Mouse (Mus musculus): ENCODE measurements at regions not wholly inside any gene's neighbourhood (a gene's known extent, or its start where the extent isn't known, plus 50 kb on each side); places are given as distances from the start of the nearest gene placed in this dataset.

- Histone ChIP-seq H3K36me3 (ENCODE audit: control insufficient read depth, insufficient read depth, low read length) (no peaks in the 10 kb centered on the region), H3K27ac (ENCODE audit: low read length) (no peak overlapping the region), H3K9me3 (replicated peaks; ENCODE audit: control insufficient read depth, low read length) (no peaks in the 10 kb centered on the region), H3K9ac (ENCODE audit: low read length) (no peak overlapping the region), H3K4me2 (ENCODE audit: low read depth, low read length) (no peak overlapping the region), H3K4me3 (replicated peaks; ENCODE audit: low read length) (no peak overlapping the region), H3K4me1 (ENCODE audit: control insufficient read depth, insufficient read depth, low read length) (no peaks in the 10 kb centered on the region), H3K27me3 (ENCODE audit: control insufficient read depth, insufficient read depth, low read length) (no peaks in the 10 kb centered on the region)
- no peak for ATAC-seq (ENCODE audit: insufficient read depth, low FRiP score)
- WGBS: 78% methylated on average over 5 of the region's 5 CpGs
Observed at GRCm38 (mm10) chr1:158148035-158148434, 208.1 kb downstream of the Brinp2 start.

GRCm38 (mm10) chr1:158161111-158161510 lies 195.0 kb downstream of the Brinp2 start:
- no peaks in the 10 kb centered on the region for H3K9me3 ChIP-seq (replicated peaks; ENCODE audit: control insufficient read depth, low read length)
- no peaks in the 10 kb centered on the region for H3K27me3 ChIP-seq (ENCODE audit: control insufficient read depth, insufficient read depth, low read length)
- 59% methylated on average over 2 of the region's 2 CpGs for WGBS
- H3K9ac ChIP-seq (ENCODE audit: low read length): no peak overlapping the region
- H3K4me2 ChIP-seq (ENCODE audit: low read depth, low read length): no peak overlapping the region
- H3K27ac ChIP-seq (ENCODE audit: low read length): no peak overlapping the region
- H3K4me3 ChIP-seq (replicated peaks; ENCODE audit: low read length): no peak overlapping the region
- no peaks in the 10 kb centered on the region for H3K36me3 ChIP-seq (ENCODE audit: control insufficient read depth, insufficient read depth, low read length)
- no peaks in the 10 kb centered on the region for H3K4me1 ChIP-seq (ENCODE audit: control insufficient read depth, insufficient read depth, low read length)
- ATAC-seq (ENCODE audit: insufficient read depth, low FRiP score): no peak

DNA sequence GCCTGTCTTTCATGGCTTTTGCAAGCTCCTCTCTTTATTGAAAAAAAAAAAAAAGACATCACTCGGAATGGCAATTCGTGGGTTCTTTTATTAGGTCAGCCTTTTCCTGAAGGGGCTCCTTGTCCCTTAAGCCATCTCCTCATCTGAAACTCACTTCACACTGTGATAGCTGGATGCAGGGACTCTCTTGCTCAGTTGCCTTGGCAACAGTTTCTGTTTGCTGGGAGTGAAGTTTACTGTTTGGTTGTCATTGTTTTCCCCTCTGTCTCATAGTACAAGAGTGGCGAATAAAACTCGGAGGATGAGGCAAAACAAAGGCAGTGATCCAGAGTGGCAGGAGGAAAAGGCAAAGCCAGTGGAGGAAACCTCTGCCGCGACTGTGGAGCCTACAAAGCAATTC lies 194.6 kb downstream of the Brinp2 start:
- Histone ChIP-seq H3K27me3 (ENCODE audit: control insufficient read depth, insufficient read depth, low read length) (no peaks in the 10 kb centered on the region), H3K27ac (ENCODE audit: low read length) (no peak overlapping the region), H3K4me2 (ENCODE audit: low read depth, low read length) (no peak overlapping the region), H3K9me3 (replicated peaks; ENCODE audit: control insufficient read depth, low read length) (no peaks in the 10 kb centered on the region), H3K9ac (ENCODE audit: low read length) (no peak overlapping the region), H3K4me3 (replicated peaks; ENCODE audit: low read length) (no peak overlapping the region), H3K36me3 (ENCODE audit: control insufficient read depth, insufficient read depth, low read length) (no peaks in the 10 kb centered on the region), H3K4me1 (ENCODE audit: control insufficient read depth, insufficient read depth, low read length) (no peaks in the 10 kb centered on the region)
- WGBS: 66% methylated on average over 6 of the region's 6 CpGs
- ATAC-seq (ENCODE audit: insufficient read depth, low FRiP score): no peak

GRCm38 (mm10) chr1:158163411-158163810 lies 192.7 kb downstream of the Brinp2 start:
- H3K36me3 ChIP-seq (ENCODE audit: control insufficient read depth, insufficient read depth, low read length): no peaks in the 10 kb centered on the region
- no peaks in the 10 kb centered on the region for H3K27me3 ChIP-seq (ENCODE audit: control insufficient read depth, insufficient read depth, low read length)
- no peak overlapping the region for H3K4me2 ChIP-seq (ENCODE audit: low read depth, low read length)
- no peak for ATAC-seq (ENCODE audit: insufficient read depth, low FRiP score)
- H3K4me1 ChIP-seq (ENCODE audit: control insufficient read depth, insufficient read depth, low read length): no peaks in the 10 kb centered on the region
- no peak overlapping the region for H3K4me3 ChIP-seq (replicated peaks; ENCODE audit: low read length)
- H3K9me3 ChIP-seq (replicated peaks; ENCODE audit: control insufficient read depth, low read length): no peaks in the 10 kb centered on the region
- no peak overlapping the region for H3K9ac ChIP-seq (ENCODE audit: low read length)
- no peak overlapping the region for H3K27ac ChIP-seq (ENCODE audit: low read length)

DNA sequence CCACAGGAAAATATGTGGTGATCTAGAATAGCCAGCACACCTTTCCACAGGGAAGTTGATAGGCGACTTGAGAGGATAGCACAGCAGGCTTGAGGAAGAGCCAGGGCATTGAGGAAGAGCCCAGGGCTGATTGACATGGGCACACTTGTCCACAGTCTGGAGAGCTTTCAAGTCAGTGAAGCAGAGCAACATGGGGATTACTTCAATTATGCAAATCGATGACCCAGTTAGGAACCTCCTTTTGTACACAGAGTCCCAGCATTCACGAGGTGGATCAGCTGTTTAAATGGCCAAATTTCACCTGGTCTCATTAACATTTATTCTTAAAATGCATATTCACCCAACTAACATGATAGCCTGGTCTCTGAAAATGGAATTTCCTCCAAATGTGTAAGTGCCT lies 186.1 kb downstream of the Brinp2 start:
- H3K27me3 ChIP-seq (ENCODE audit: control insufficient read depth, insufficient read depth, low read length): no peaks in the 10 kb centered on the region
- 60% methylated on average over 3 of the region's 3 CpGs for WGBS
- no peak overlapping the region for H3K4me2 ChIP-seq (ENCODE audit: low read depth, low read length)
- H3K4me1 ChIP-seq (ENCODE audit: control insufficient read depth, insufficient read depth, low read length): no peaks in the 10 kb centered on the region
- ATAC-seq (ENCODE audit: insufficient read depth, low FRiP score): no peak
- no peak overlapping the region for H3K4me3 ChIP-seq (replicated peaks; ENCODE audit: low read length)
- no peak overlapping the region for H3K9ac ChIP-seq (ENCODE audit: low read length)
- H3K27ac ChIP-seq (ENCODE audit: low read length): no peak overlapping the region
- no peaks in the 10 kb centered on the region for H3K9me3 ChIP-seq (replicated peaks; ENCODE audit: control insufficient read depth, low read length)
- H3K36me3 ChIP-seq (ENCODE audit: control insufficient read depth, insufficient read depth, low read length): no peaks in the 10 kb centered on the region

DNA sequence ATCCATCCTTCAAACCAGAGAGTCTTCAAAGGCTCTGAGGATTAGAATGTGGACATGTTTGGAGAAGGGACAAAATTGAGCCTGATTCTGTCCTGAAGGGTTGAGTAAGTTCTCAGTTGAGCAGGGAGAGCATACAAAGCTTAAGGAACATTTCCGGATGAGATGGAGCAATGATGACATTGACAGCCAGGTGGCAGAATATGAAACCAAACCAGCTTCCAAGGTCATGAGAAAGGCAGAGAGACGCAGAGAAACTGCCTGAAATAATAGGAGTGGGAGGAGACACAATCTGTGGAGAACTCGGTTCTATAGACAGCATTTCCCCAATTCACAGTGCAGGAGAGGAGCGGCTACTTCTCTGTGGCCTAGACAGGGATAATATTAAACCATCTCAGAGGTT lies 176.0 kb downstream of the Brinp2 start:
- no peak overlapping the region for H3K4me3 ChIP-seq (replicated peaks; ENCODE audit: low read length)

DNA sequence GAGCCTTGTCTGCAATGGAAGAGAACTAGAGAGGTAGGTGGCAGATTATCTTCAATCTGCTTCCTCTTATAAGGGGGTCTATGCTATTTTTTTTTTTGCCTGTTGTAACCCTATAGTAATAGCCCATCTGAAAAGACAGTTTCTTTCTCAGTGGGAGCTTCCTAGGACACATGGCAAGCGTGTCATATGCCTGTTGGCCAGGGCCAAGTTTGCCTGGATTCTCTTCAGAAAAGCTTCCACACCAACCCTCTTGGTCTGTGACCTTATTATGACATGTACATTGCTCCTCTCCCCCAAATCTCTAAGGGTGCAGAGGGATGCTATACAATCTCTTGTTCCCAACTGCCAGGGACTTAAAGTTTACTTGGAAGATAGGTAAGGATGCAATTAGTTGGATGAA lies 174.8 kb downstream of the Brinp2 start:
- H3K36me3 ChIP-seq (ENCODE audit: control insufficient read depth, insufficient read depth, low read length): no peaks in the 10 kb centered on the region
- H3K9me3 ChIP-seq (replicated peaks; ENCODE audit: control insufficient read depth, low read length): no peaks in the 10 kb centered on the region
- no peaks in the 10 kb centered on the region for H3K27me3 ChIP-seq (ENCODE audit: control insufficient read depth, insufficient read depth, low read length)
- no peaks in the 10 kb centered on the region for H3K4me1 ChIP-seq (ENCODE audit: control insufficient read depth, insufficient read depth, low read length)
- H3K4me2 ChIP-seq (ENCODE audit: low read depth, low read length): no peak overlapping the region
- no peak for ATAC-seq (ENCODE audit: insufficient read depth, low FRiP score)
- H3K9ac ChIP-seq (ENCODE audit: low read length): no peak overlapping the region
- 67% methylated on average over 1 of the region's 1 CpGs for WGBS
- no peak overlapping the region for H3K4me3 ChIP-seq (replicated peaks; ENCODE audit: low read length)
- H3K27ac ChIP-seq (ENCODE audit: low read length): no peak overlapping the region

More for the DNA sequence above, 176.0 kb downstream of the Brinp2 start:
- whole genome bisulfite sequencing: 50% methylated on average over 4 of the region's 4 CpGs
- Histone ChIP-seq H3K27ac (ENCODE audit: low read length) (no peak overlapping the region), H3K36me3 (ENCODE audit: control insufficient read depth, insufficient read depth, low read length) (no peaks in the 10 kb centered on the region), H3K27me3 (ENCODE audit: control insufficient read depth, insufficient read depth, low read length) (no peaks in the 10 kb centered on the region), H3K9ac (ENCODE audit: low read length) (no peak overlapping the region), H3K4me1 (ENCODE audit: control insufficient read depth, insufficient read depth, low read length) (no peaks in the 10 kb centered on the region), H3K4me2 (ENCODE audit: low read depth, low read length) (no peak overlapping the region), H3K9me3 (replicated peaks; ENCODE audit: control insufficient read depth, low read length) (no peaks in the 10 kb centered on the region)
- no peak for ATAC-seq (ENCODE audit: insufficient read depth, low FRiP score)

DNA sequence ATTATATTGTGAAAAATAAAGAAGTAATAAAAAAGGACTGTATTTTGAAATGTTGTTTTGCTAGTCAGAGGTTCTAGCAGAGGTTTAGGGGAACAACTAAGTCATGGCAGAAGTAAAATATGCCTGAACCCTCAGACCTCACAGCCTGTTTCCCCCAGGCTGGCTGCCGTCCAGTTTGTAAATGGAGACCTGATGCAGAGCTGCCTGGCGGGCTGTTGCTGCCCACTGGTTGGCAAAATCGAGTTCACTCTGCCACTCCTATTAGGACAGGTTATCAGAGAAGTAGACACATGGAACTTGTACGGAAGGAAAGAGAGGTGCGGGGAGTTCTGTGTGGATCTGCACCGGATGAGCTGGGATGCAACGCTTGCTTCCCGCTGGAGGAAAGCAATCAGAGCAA lies 168.5 kb downstream of the Brinp2 start:
- Histone ChIP-seq H3K27me3 (ENCODE audit: control insufficient read depth, insufficient read depth, low read length) (no peaks in the 10 kb centered on the region), H3K4me3 (replicated peaks; ENCODE audit: low read length) (no peak overlapping the region), H3K9me3 (replicated peaks; ENCODE audit: control insufficient read depth, low read length) (no peaks in the 10 kb centered on the region), H3K36me3 (ENCODE audit: control insufficient read depth, insufficient read depth, low read length) (no peaks in the 10 kb centered on the region), H3K4me1 (ENCODE audit: control insufficient read depth, insufficient read depth, low read length) (no peaks in the 10 kb centered on the region), H3K27ac (ENCODE audit: low read length) (no peak overlapping the region), H3K4me2 (ENCODE audit: low read depth, low read length) (no peak overlapping the region), H3K9ac (ENCODE audit: low read length) (no peak overlapping the region)
- WGBS: 65% methylated on average over 8 of the region's 8 CpGs
- ATAC-seq (ENCODE audit: insufficient read depth, low FRiP score): no peak

- Histone ChIP-seq H3K9me3 (replicated peaks; ENCODE audit: control insufficient read depth, low read length) (no peaks in the 10 kb centered on the region), H3K4me2 (ENCODE audit: low read depth, low read length) (no peak overlapping the region), H3K36me3 (ENCODE audit: control insufficient read depth, insufficient read depth, low read length) (no peaks in the 10 kb centered on the region), H3K4me3 (replicated peaks; ENCODE audit: low read length) (no peak overlapping the region), H3K27me3 (ENCODE audit: control insufficient read depth, insufficient read depth, low read length) (no peaks in the 10 kb centered on the region), H3K4me1 (ENCODE audit: control insufficient read depth, insufficient read depth, low read length) (no peaks in the 10 kb centered on the region), H3K9ac (ENCODE audit: low read length) (no peak overlapping the region), H3K27ac (ENCODE audit: low read length) (no peak overlapping the region)
- 44% methylated on average over 12 of the region's 12 CpGs for WGBS
- ATAC-seq (ENCODE audit: insufficient read depth, low FRiP score): no peak
Observed at GRCm38 (mm10) chr1:158192841-158193551, 163.1 kb downstream of the Brinp2 start.

All from stomach, embryonic 16.5 days (tissue).